8 mouse cellular contexts compared by ENCODE assay signal in the genomic region with DNA sequence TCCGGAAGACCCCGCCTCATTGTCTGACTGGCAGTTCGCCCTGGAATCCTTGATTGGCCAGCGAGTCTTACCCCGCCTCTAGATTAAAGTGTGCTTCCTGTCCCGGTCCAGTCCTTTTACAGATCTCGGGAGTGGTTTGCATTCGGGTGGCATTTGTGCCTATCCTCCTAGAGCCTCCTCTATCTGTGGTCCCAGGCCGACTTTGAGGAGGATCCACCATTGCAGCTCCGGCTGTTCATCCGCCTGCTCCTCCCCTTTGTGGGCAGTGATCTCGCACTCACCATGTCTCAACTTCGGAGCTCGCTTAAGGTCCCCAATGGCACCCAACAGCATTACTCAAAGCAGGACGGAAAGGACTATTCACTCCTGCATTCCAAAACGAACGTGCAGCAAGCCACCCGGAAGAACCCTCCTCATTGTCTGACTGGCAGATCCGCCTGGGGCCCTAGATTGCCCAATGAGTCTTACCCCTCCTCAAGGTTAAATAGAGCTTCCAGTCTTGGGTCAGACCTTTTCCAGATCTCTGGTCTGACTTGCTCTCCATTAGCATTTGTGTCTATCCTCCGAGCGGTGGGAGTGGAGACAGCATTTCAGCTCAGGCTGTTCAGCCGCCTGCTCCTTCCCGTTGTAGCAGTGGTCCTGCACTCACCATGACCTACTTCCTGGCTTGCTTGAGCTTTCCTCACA. TPM values are rescaled to one million over a fixed set of nuclear protein-coding genes. Genes with fewer than 3 reads are reported as not detected.
DNase-seq lines count a peak whose midpoint lies in the region; ATAC-seq lines count a peak whose summit lies in the region.

No protein-coding gene starts in this region.

- peak overlapping the region; percentile 75 for H3K27ac ChIP-seq in brown adipose tissue, adult 24 weeks (replicated peaks; ENCODE audit: low read depth, low read length)
- peak overlapping the region; percentile 98 for H3K27ac ChIP-seq in heart, embryonic 13.5 days (replicated peaks)
- peak overlapping the region; percentile 93 for H3K27ac ChIP-seq in liver, embryonic 12.5 days
- H3K27ac ChIP-seq in stomach, embryonic 15.5 days, result peak overlapping the region; percentile 98

- under 1% methylated on average over 23 of the region's 23 CpGs for WGBS in heart, embryonic 13.5 days
- WGBS in liver, embryonic 12.5 days (ENCODE audit: insufficient replicate concordance), result under 1% methylated on average over 23 of the region's 23 CpGs
- under 1% methylated on average over 23 of the region's 23 CpGs for WGBS in stomach, embryonic 15.5 days

- peak overlapping the region; percentile 77 for H3K4me3 ChIP-seq in brown adipose tissue, adult 24 weeks (ENCODE audit: insufficient read depth, low read depth, low read length)
- peak overlapping the region; percentile 72 for H3K4me3 ChIP-seq in heart, embryonic 13.5 days
- H3K4me3 ChIP-seq in liver, embryonic 12.5 days, result peak overlapping the region; percentile 68
- peak overlapping the region; percentile 66 for H3K4me3 ChIP-seq in stomach, embryonic 15.5 days (replicated peaks)

- ATAC-seq in heart, embryonic 13.5 days (ENCODE audit: extremely low read depth, insufficient number of reproducible peaks, low FRiP score, low TSS enrichment), result peak; percentile 95
- ATAC-seq in liver, embryonic 12.5 days, result peak; percentile 100
- ATAC-seq in stomach, embryonic 15.5 days (ENCODE audit: insufficient read depth, low FRiP score, low read depth), result peak; percentile 99

- DNase-seq in CD4-positive, CD25-positive, alpha-beta regulatory T cell, adult 2 months (ENCODE audit: low read depth, low spot score), result peak; percentile 84
- peak; percentile 57 for DNase-seq in fat pad, adult 2 months (ENCODE audit: extremely low read depth, low read depth, low spot score)
- peak; percentile 87 for DNase-seq in kidney, postnatal 10 days
- DNase-seq in natural killer cell, adult 2 months (ENCODE audit: low spot score in 2 of 2), result peak; percentile 43 to 47

- H3K4me2 ChIP-seq in heart, embryonic 13.5 days, result peak overlapping the region; percentile 75
- peak overlapping the region; percentile 89 for H3K4me2 ChIP-seq in liver, embryonic 12.5 days
- peak overlapping the region; percentile 73 for H3K4me2 ChIP-seq in stomach, embryonic 15.5 days

- no peaks in the 10 kb centered on the region for H3K27me3 ChIP-seq in heart, embryonic 13.5 days (replicated peaks)
- no peaks in the 10 kb centered on the region for H3K27me3 ChIP-seq in liver, embryonic 12.5 days (replicated peaks)
- H3K27me3 ChIP-seq in stomach, embryonic 15.5 days (replicated peaks), result no peaks in the 10 kb centered on the region

- H3K9ac ChIP-seq in heart, embryonic 13.5 days, result peak overlapping the region; percentile 83
- peak overlapping the region; percentile 75 for H3K9ac ChIP-seq in liver, embryonic 12.5 days
- H3K9ac ChIP-seq in stomach, embryonic 15.5 days, result peak overlapping the region; percentile 52; the same call in 1 of the 2 replicates

- H3K4me1 ChIP-seq in brown adipose tissue, adult 24 weeks (ENCODE audit: control insufficient read depth, insufficient read depth, insufficient read length, low read length), result no peaks in the 10 kb centered on the region
- 0 out of 2 replicates have a peak, but pooled peaks cover 7% of the 10 kb centered on the region for H3K4me1 ChIP-seq in heart, embryonic 13.5 days
- H3K4me1 ChIP-seq in liver, embryonic 12.5 days, result 0 out of 2 replicates have a peak, but pooled peaks cover 11% of the 10 kb centered on the region
- no peaks in the 10 kb centered on the region for H3K4me1 ChIP-seq in stomach, embryonic 15.5 days

- H3K36me3 ChIP-seq in heart, embryonic 13.5 days, result peaks cover 10% of the 10 kb centered on the region; the same call in 1 of the 2 replicates
- H3K36me3 ChIP-seq in liver, embryonic 12.5 days, result no peaks in the 10 kb centered on the region
- no peaks in the 10 kb centered on the region for H3K36me3 ChIP-seq in stomach, embryonic 15.5 days

- H3K9me3 ChIP-seq in heart, embryonic 13.5 days, result no peaks in the 10 kb centered on the region
- no peaks in the 10 kb centered on the region for H3K9me3 ChIP-seq in liver, embryonic 12.5 days (replicated peaks)
- H3K9me3 ChIP-seq in stomach, embryonic 15.5 days, result no peaks in the 10 kb centered on the region

RNA-seq across cellular contexts. Expression of a gene that starts 30.9 kb away (rescaled TPM):
- polyA plus RNA-seq in brown adipose tissue, adult 24 weeks (2012; ENCODE audit: insufficient read depth, insufficient read length, missing spikeins), result 5.4 and 8.0 TPM in 2 replicates
- polyA plus RNA-seq in heart, embryonic 13.5 days (2015; fragmentation: Nextera tagmentation; extraction: Ambion mirVana), result 12.7 and 15.2 TPM in 2 replicates
- polyA plus RNA-seq in liver, embryonic 12.5 days (2016; fragmentation: Nextera tagmentation; extraction: Ambion mirVana), result 10.9 TPM in 2 replicates
- 19.3 and 19.5 TPM in 2 replicates for polyA plus RNA-seq in stomach, embryonic 15.5 days (2015; fragmentation: Nextera tagmentation; extraction: Ambion mirVana)

Comparison
In these comparisons a context has a peak if more than half of its experiments do, and no peak if none do; other contexts are left out.
1. Peak in every context shown above with its lines: DNase-seq, ATAC-seq, H3K4me3 ChIP-seq and H3K27ac ChIP-seq.